Mouse (Mus musculus) forebrain, embryonic 12.5 days (tissue): ENCODE results near the gene Zscan2. TPM values are rescaled to one million over a fixed set of nuclear protein-coding genes. Genes with fewer than 3 reads are reported as not detected.
A peak's percentile ranks its signal among the peaks of the same experiment; 100 is the strongest.
"Not testable (repeated sequence)": the region's sequence is repeated elsewhere in the genome, so short reads cannot be mapped to it uniquely, and the experiment has no call there.

Experiments
- ATAC-seq: fragments of 200-750 bp; cut with Nextera tagmentation; 2 replicates; pipeline ENCODE4 v1.8.0; 2017; ENCODE audit warnings: moderate TSS enrichment; ENCODE audit not compliant: low FRiP score
- H3K27ac ChIP-seq: fragments of 300-500 bp; sonication (generic); 2 replicates; pipeline ENCODE4 v1.5.1; 2016; ENCODE audit warnings: mild to moderate bottlenecking
- H3K27me3 ChIP-seq: fragments of 300-500 bp; sonication (generic); 2 replicates; pipeline ENCODE4 v1.6.1; 2016; ENCODE audit warnings: mild to moderate bottlenecking
- H3K36me3 ChIP-seq: fragments of 300-500 bp; sonication (generic); replicated peaks from 2 replicates; pipeline ENCODE4 v1.6.1; 2016; ENCODE audit warnings: mild to moderate bottlenecking
- H3K4me1 ChIP-seq: fragments of 300-500 bp; sonication (generic); 2 replicates; pipeline ENCODE4 v1.6.1; 2016
- H3K4me2 ChIP-seq: fragments of 300-500 bp; sonication (generic); 2 replicates; pipeline ENCODE4 v1.6.1; 2016; ENCODE audit warnings: mild to moderate bottlenecking, moderate library complexity
- H3K4me3 ChIP-seq: fragments of 300-500 bp; sonication (generic); replicated peaks from 2 replicates; pipeline ENCODE4 v1.5.1; 2016; ENCODE audit warnings: mild to moderate bottlenecking
- H3K9ac ChIP-seq: fragments of 300-500 bp; sonication (generic); 2 replicates; pipeline ENCODE4 v1.6.1; 2016; ENCODE audit warnings: mild to moderate bottlenecking
- H3K9me3 ChIP-seq: fragments of 300-500 bp; sonication (generic); 2 replicates; pipeline ENCODE4 v1.6.1; 2016
- WGBS: fragments of 180-500 bp; shearing (Covaris S2); methylation state at CpG from one replicate; pipeline ENCODE4 v1.1.7; 2016; 5-methylcytosine and 5-hydroxymethylcytosine counted together
- polyA plus RNA-seq: library from polyadenylated mRNA; unstranded; fragments of >200 nt; fragmentation: Nextera tagmentation; extraction: Ambion mirVana; gene quantifications from 2 replicates; pipeline ENCODE4 v1.2.1, GENCODE M21; 2016

The Zscan2 gene
- polyA plus RNA-seq, result 3.7 and 4.5 TPM in 2 replicates

- H3K4me3 ChIP-seq, result peak within 1 kb of the TSS; percentile 71
- H3K4me1 ChIP-seq, result peaks cover 34% of the 10 kb centered on the region
- peak within 1 kb of the TSS; percentile 92 for H3K27ac ChIP-seq
- peak; percentile 99 for ATAC-seq
- H3K9ac ChIP-seq, result peak within 1 kb of the TSS; percentile 80
- under 1% methylated on average over 40 of the region's 40 CpGs for WGBS
- H3K9me3 ChIP-seq, result no peaks in the 10 kb centered on the region
- peak within 1 kb of the TSS; percentile 79 for H3K4me2 ChIP-seq
- H3K27me3 ChIP-seq, result no peaks in the 10 kb centered on the region
- peaks cover 27% of the 10 kb centered on the region for H3K36me3 ChIP-seq
Observed at GRCm38 (mm10) chr7:80860729-80861274, at the start of gene Zscan2. Gene Zscan2 (plus strand): TSS chr7:80860920.

- Histone ChIP-seq H3K9me3 (no peaks in the 10 kb centered on the region), H3K27ac (no peak overlapping the region), H3K4me1 (no peaks in the 10 kb centered on the region), H3K27me3 (no peaks in the 10 kb centered on the region), H3K4me3 (no peak overlapping the region), H3K36me3 (no peaks in the 10 kb centered on the region), H3K4me2 (no peak overlapping the region), H3K9ac (no peak overlapping the region)
- WGBS, result 91% methylated on average over 4 of the region's 4 CpGs
- no peak for ATAC-seq
Observed at GRCm38 (mm10) chr7:80813397-80813796, 47.3 kb upstream of the Zscan2 start.

GRCm38 (mm10) chr7:80816641-80817040 lies 44.1 kb upstream of the Zscan2 start:
- Histone ChIP-seq H3K4me3 (no peak overlapping the region), H3K4me1 (no peaks in the 10 kb centered on the region), H3K9me3 (no peaks in the 10 kb centered on the region), H3K27me3 (no peaks in the 10 kb centered on the region), H3K27ac (no peak overlapping the region), H3K4me2 (no peak overlapping the region), H3K36me3 (no peaks in the 10 kb centered on the region), H3K9ac (no peak overlapping the region)
- WGBS, result 78% methylated on average over 5 of the region's 5 CpGs
- no peak for ATAC-seq

- no peaks in the 10 kb centered on the region for H3K36me3 ChIP-seq
- H3K4me3 ChIP-seq, result no peak overlapping the region
- H3K27me3 ChIP-seq, result no peaks in the 10 kb centered on the region
- no peak overlapping the region for H3K9ac ChIP-seq
- WGBS, result 91% methylated on average over 4 of the region's 4 CpGs
- H3K4me1 ChIP-seq, result no peaks in the 10 kb centered on the region
- H3K9me3 ChIP-seq, result no peaks in the 10 kb centered on the region
- no peak overlapping the region for H3K4me2 ChIP-seq
- no peak overlapping the region for H3K27ac ChIP-seq
- no peak for ATAC-seq
Observed at GRCm38 (mm10) chr7:80820838-80821237, 39.9 kb upstream of the Zscan2 start.

- ATAC-seq, result no peak
- Histone ChIP-seq H3K4me2 (no peak overlapping the region), H3K27me3 (no peaks in the 10 kb centered on the region), H3K4me1 (no peaks in the 10 kb centered on the region), H3K9me3 (no peaks in the 10 kb centered on the region), H3K4me3 (no peak overlapping the region), H3K9ac (no peak overlapping the region), H3K36me3 (no peaks in the 10 kb centered on the region), H3K27ac (no peak overlapping the region)
- WGBS, result 86% methylated on average over 4 of the region's 4 CpGs
Observed at GRCm38 (mm10) chr7:80823267-80823666, 37.5 kb upstream of the Zscan2 start.

GRCm38 (mm10) chr7:80823875-80824682 lies 36.6 kb upstream of the Zscan2 start:
- Histone ChIP-seq H3K4me2 (no peak overlapping the region), H3K4me3 (no peak overlapping the region), H3K36me3 (no peaks in the 10 kb centered on the region), H3K27me3 (no peaks in the 10 kb centered on the region), H3K9me3 (no peaks in the 10 kb centered on the region), H3K9ac (no peak overlapping the region), H3K4me1 (no peaks in the 10 kb centered on the region), H3K27ac (no peak overlapping the region)
- 79% methylated on average over 11 of the region's 11 CpGs for WGBS
- ATAC-seq, result no peak

GRCm38 (mm10) chr7:80825843-80826403 lies 34.8 kb upstream of the Zscan2 start, which contains the start of gene Iqgap1:
Gene Iqgap1 (minus strand): TSS chr7:80825974.
- H3K36me3 ChIP-seq, result no peaks in the 10 kb centered on the region
- no peak within 1 kb of the TSS for H3K9ac ChIP-seq
- H3K27me3 ChIP-seq, result no peaks in the 10 kb centered on the region
- no peak within 1 kb of the TSS for H3K4me3 ChIP-seq
- 82% methylated on average over 11 of the region's 11 CpGs for WGBS
- H3K4me2 ChIP-seq, result no peak within 1 kb of the TSS
- no peak within 1 kb of the TSS for H3K27ac ChIP-seq
- no peaks in the 10 kb centered on the region for H3K9me3 ChIP-seq
- H3K4me1 ChIP-seq, result no peaks in the 10 kb centered on the region
- ATAC-seq, result no peak

- Histone ChIP-seq H3K27me3 (no peaks in the 10 kb centered on the region), H3K27ac (no peak overlapping the region), H3K9ac (no peak overlapping the region), H3K9me3 (no peaks in the 10 kb centered on the region), H3K36me3 (no peaks in the 10 kb centered on the region), H3K4me3 (no peak overlapping the region), H3K4me1 (0 out of 2 replicates have a peak, but pooled peaks cover 3% of the 10 kb centered on the region), H3K4me2 (no peak overlapping the region)
- 77% methylated on average over 18 of the region's 18 CpGs for WGBS
- ATAC-seq, result no peak
Observed at GRCm38 (mm10) chr7:80828146-80828860, 32.4 kb upstream of the Zscan2 start.

GRCm38 (mm10) chr7:80830193-80830803 lies 30.4 kb upstream of the Zscan2 start:
- H3K9me3 ChIP-seq, result no peaks in the 10 kb centered on the region
- no peak overlapping the region for H3K27ac ChIP-seq
- no peak for ATAC-seq
- no peak overlapping the region for H3K4me3 ChIP-seq
- H3K4me1 ChIP-seq, result 0 out of 2 replicates have a peak, but pooled peaks cover 3% of the 10 kb centered on the region
- 87% methylated on average over 15 of the region's 15 CpGs for WGBS
- no peaks in the 10 kb centered on the region for H3K27me3 ChIP-seq
- no peak overlapping the region for H3K9ac ChIP-seq
- H3K4me2 ChIP-seq, result no peak overlapping the region
- no peaks in the 10 kb centered on the region for H3K36me3 ChIP-seq

- Histone ChIP-seq H3K36me3 (no peaks in the 10 kb centered on the region), H3K4me3 (no peak overlapping the region), H3K9me3 (no peaks in the 10 kb centered on the region), H3K4me1 (0 out of 2 replicates have a peak, but pooled peaks cover 3% of the 10 kb centered on the region), H3K9ac (no peak overlapping the region), H3K27ac (no peak overlapping the region), H3K27me3 (no peaks in the 10 kb centered on the region), H3K4me2 (no peak overlapping the region)
- no peak for ATAC-seq
- 55% methylated on average over 4 of the region's 4 CpGs for WGBS
Observed at GRCm38 (mm10) chr7:80832191-80832590, 28.5 kb upstream of the Zscan2 start.

GRCm38 (mm10) chr7:80832996-80833650 lies 27.6 kb upstream of the Zscan2 start:
- H3K27ac ChIP-seq, H3K9ac ChIP-seq, H3K9me3 ChIP-seq, H3K27me3 ChIP-seq, H3K36me3 ChIP-seq, H3K4me1 ChIP-seq, H3K4me3 ChIP-seq: not testable (repeated sequence)
- peak overlapping the region; percentile 32 for H3K4me2 ChIP-seq
- peak; percentile 91; the same call in 1 of the 2 replicates for ATAC-seq
- WGBS, result 19% methylated on average over 14 of the region's 14 CpGs
